Mouse (Mus musculus): ENCODE data around the gene Slc1a7. TPM values are rescaled to one million over a fixed set of nuclear protein-coding genes. Genes with fewer than 3 reads are reported as not detected.
A peak's percentile ranks its signal among the peaks of the same experiment; 100 is the strongest.

The Slc1a7 gene
- polyA plus RNA-seq, 2 experiments, result 0.03 TPM; not detected in 1

DNA sequence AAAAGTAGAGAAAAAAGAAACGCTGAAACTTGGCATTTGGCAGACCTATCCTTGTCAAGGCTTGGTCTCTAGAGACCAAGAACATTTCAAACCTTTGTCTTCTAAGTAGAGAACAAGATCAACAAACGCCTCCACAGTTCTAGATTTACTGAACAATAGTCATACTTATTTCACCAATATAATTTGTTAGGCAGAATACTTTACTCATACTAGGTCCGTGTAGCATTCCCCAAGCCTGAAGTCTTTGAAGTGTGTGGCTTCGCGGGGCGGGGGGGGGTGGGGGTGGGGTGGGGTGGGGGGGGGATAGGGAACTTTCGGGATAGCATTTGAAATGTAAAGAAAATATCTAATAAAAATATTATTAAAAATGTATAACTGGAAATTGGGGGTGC, 44.3 kb upstream of the Slc1a7 start:
- no peaks in the 10 kb centered on the region for H3K36me3 ChIP-seq (replicated peaks; ENCODE audit: control insufficient read depth, insufficient read depth, low read depth)
- H3K27ac ChIP-seq, result peak overlapping the region; percentile 59
- peak overlapping the region; percentile 76 for H3K4me2 ChIP-seq (ENCODE audit: low read depth)
- peaks cover 37 to 40% of the 10 kb centered on the region in 2 experiments for H3K4me1 ChIP-seq (replicated peaks; ENCODE audit: control insufficient read depth in 2 of 2, insufficient read depth in 2 of 2, low read length in 1 of 2)
- no peak for DNase-seq (ENCODE audit: low read depth in 3 of 3, low spot score in 3 of 3)
- H3K27me3 ChIP-seq (ENCODE audit: control insufficient read depth, insufficient read depth, low read length), result no peaks in the 10 kb centered on the region
- TF ChIP-seq EP300 (IDR thresholded peaks at IDR 0.05; ENCODE audit: low read depth) (no peak), CTCF (IDR thresholded peaks at IDR 0.05; ENCODE audit: low read depth) (no peak)
- peak overlapping the region in 1 of 2 experiments; percentile 76; a peak in 3 of 4 replicates for H3K4me3 ChIP-seq (ENCODE audit: insufficient read depth in 1 of 2, low read depth in 2 of 2, low read length in 2 of 2)
- peak overlapping the region; percentile 35 for H3K9ac ChIP-seq (replicated peaks)
- H3K9me3 ChIP-seq (ENCODE audit: control insufficient read depth, low read length), result no peaks in the 10 kb centered on the region
- 38% methylated on average over 7 of the region's 7 CpGs for WGBS (ENCODE audit: insufficient replicate concordance)
- no peak for ATAC-seq (ENCODE audit: insufficient read depth)

DNA sequence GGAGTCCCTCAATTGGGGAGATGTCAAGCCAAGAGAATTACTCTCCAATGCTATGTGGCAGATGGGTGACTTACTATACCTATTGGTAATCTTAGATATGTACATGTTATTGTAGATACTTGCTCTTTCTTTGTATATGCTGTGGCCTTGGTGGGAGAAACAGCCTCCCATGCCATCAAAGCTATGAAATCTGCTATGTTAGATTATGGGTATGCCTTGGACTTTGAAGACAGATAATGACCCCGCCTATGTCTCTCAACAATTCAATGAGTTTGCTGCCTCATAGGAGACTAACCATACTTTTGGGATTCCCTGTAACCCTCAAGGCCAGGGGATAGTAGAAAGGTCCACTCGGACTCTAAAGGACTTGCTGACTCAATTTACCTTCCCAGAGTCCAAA, 39.9 kb upstream of the Slc1a7 start:
- H3K9me3 ChIP-seq (ENCODE audit: control insufficient read depth, low read length), result no peaks in the 10 kb centered on the region
- no peak overlapping the region for H3K9ac ChIP-seq (replicated peaks)
- H3K36me3 ChIP-seq (replicated peaks; ENCODE audit: control insufficient read depth, insufficient read depth, low read depth), result no peaks in the 10 kb centered on the region
- H3K4me1 ChIP-seq (replicated peaks; ENCODE audit: control insufficient read depth in 2 of 2, insufficient read depth in 2 of 2, low read length in 1 of 2), result peaks cover 12 to 14% of the 10 kb centered on the region in 2 experiments
- no peak overlapping the region; the same call in 1 of the 2 replicates for H3K4me2 ChIP-seq (ENCODE audit: low read depth)
- WGBS (ENCODE audit: insufficient replicate concordance), result 31% methylated on average over 2 of the region's 2 CpGs
- no peak overlapping the region for H3K27ac ChIP-seq
- no peak; the same call in none of the 2 replicates for TF ChIP-seq EP300 (IDR thresholded peaks at IDR 0.05; ENCODE audit: low read depth)
- no peak for TF ChIP-seq CTCF (IDR thresholded peaks at IDR 0.05; ENCODE audit: low read depth)
- H3K4me3 ChIP-seq (ENCODE audit: insufficient read depth in 1 of 2, low read depth in 2 of 2, low read length in 2 of 2), result no peak overlapping the region
- peak in 1 of 3 experiments; percentile 35 for DNase-seq (ENCODE audit: low read depth in 3 of 3, low spot score in 3 of 3)
- H3K27me3 ChIP-seq (ENCODE audit: control insufficient read depth, insufficient read depth, low read length), result no peaks in the 10 kb centered on the region
- peak; percentile 29; the same call in 1 of the 2 replicates for ATAC-seq (ENCODE audit: insufficient read depth)

DNA sequence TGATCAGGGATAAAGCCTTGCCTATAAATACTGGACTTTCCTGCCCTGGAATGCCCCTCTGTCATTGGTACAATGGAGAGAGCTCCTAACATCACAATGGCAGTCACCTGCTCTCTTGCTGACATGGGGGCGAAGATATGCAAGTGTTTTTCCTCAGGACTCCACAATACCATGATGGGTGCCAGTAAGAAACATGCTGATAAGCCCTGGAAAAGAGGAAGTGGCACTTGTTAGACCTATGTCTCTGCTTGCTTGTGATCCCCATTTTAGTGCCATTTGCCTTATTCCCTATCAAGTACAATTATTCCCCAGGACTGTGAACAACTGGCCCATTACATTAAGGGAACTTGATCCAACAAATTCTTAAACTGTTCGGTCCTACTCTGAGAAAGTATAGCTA, 39.4 kb upstream of the Slc1a7 start:
- H3K4me2 ChIP-seq (ENCODE audit: low read depth), result no peak overlapping the region; the same call in 1 of the 2 replicates
- peaks cover 12 to 16% of the 10 kb centered on the region in 2 experiments for H3K4me1 ChIP-seq (replicated peaks; ENCODE audit: control insufficient read depth in 2 of 2, insufficient read depth in 2 of 2, low read length in 1 of 2)
- no peaks in the 10 kb centered on the region for H3K36me3 ChIP-seq (replicated peaks; ENCODE audit: control insufficient read depth, insufficient read depth, low read depth)
- no peak overlapping the region for H3K9ac ChIP-seq (replicated peaks)
- 61% methylated on average over 2 of the region's 2 CpGs for WGBS (ENCODE audit: insufficient replicate concordance)
- no peaks in the 10 kb centered on the region for H3K27me3 ChIP-seq (ENCODE audit: control insufficient read depth, insufficient read depth, low read length)
- TF ChIP-seq CTCF (IDR thresholded peaks at IDR 0.05; ENCODE audit: low read depth) (no peak), EP300 (IDR thresholded peaks at IDR 0.05; ENCODE audit: low read depth) (no peak)
- H3K27ac ChIP-seq, result no peak overlapping the region
- H3K9me3 ChIP-seq (ENCODE audit: control insufficient read depth, low read length), result no peaks in the 10 kb centered on the region
- no peak overlapping the region for H3K4me3 ChIP-seq (ENCODE audit: insufficient read depth in 1 of 2, low read depth in 2 of 2, low read length in 2 of 2)
- no peak for ATAC-seq (ENCODE audit: insufficient read depth)
- DNase-seq (ENCODE audit: low read depth in 3 of 3, low spot score in 3 of 3), result no peak

DNA sequence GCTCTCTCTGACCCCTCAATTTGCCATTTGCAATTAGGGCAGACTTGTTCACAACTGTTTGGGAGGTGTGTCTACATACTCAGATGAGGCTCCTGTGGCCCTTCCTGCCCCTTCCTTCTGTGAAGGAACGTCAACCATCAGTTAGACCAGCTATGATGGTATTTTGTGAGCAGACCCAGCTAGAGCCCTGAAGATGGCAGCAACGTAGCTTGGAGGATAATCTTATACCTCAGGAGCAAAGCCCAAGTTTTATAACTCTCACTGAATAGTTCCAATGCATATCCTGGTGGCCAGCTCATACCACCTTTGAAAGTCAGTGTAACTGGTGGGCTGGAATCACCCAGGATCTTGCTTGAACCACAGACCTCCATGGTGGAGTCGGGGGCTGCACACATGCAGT, 36.7 kb upstream of the Slc1a7 start:
- Histone ChIP-seq H3K36me3 (replicated peaks; ENCODE audit: control insufficient read depth, insufficient read depth, low read depth) (no peaks in the 10 kb centered on the region), H3K27ac (no peak overlapping the region), H3K9me3 (ENCODE audit: control insufficient read depth, low read length) (no peaks in the 10 kb centered on the region), H3K4me1 (replicated peaks; ENCODE audit: control insufficient read depth in 2 of 2, insufficient read depth in 2 of 2, low read length in 1 of 2) (peaks cover 12 to 16% of the 10 kb centered on the region in 2 experiments), H3K4me3 (ENCODE audit: insufficient read depth in 1 of 2, low read depth in 2 of 2, low read length in 2 of 2) (no peak overlapping the region), H3K27me3 (ENCODE audit: control insufficient read depth, insufficient read depth, low read length) (no peaks in the 10 kb centered on the region), H3K9ac (replicated peaks) (no peak overlapping the region), H3K4me2 (ENCODE audit: low read depth) (no peak overlapping the region)
- no peak for ATAC-seq (ENCODE audit: insufficient read depth)
- DNase-seq (ENCODE audit: low read depth in 3 of 3, low spot score in 3 of 3), result no peak
- 64% methylated on average over 3 of the region's 3 CpGs for WGBS (ENCODE audit: insufficient replicate concordance)
- TF ChIP-seq EP300 (IDR thresholded peaks at IDR 0.05; ENCODE audit: low read depth) (no peak), CTCF (IDR thresholded peaks at IDR 0.05; ENCODE audit: low read depth) (no peak)

DNA sequence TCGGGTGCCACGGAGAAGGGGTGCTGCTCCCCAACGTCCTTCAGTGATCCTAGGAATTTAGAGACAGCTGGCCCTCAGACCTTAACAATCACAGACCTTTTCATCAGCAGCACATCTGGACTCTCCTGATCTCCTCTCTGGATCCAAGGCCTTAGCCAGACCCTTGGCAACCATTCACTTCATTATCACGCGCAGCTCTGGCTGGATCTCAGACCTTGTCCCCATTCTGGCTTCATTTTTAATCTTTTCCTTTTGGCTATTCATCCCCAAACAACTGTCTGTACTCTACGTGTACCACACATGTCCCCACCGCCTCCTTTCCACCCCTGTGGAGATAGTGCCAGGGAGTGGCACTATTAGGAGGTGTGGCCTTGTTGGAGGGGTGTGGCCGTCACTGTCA, 34.9 kb upstream of the Slc1a7 start:
- Histone ChIP-seq H3K27ac (no peak overlapping the region), H3K4me1 (replicated peaks; ENCODE audit: control insufficient read depth in 2 of 2, insufficient read depth in 2 of 2, low read length in 1 of 2) (peaks cover 6 to 9% of the 10 kb centered on the region in 2 experiments), H3K4me2 (ENCODE audit: low read depth) (no peak overlapping the region), H3K4me3 (ENCODE audit: insufficient read depth in 1 of 2, low read depth in 2 of 2, low read length in 2 of 2) (no peak overlapping the region), H3K36me3 (replicated peaks; ENCODE audit: control insufficient read depth, insufficient read depth, low read depth) (no peaks in the 10 kb centered on the region), H3K9me3 (ENCODE audit: control insufficient read depth, low read length) (no peaks in the 10 kb centered on the region), H3K27me3 (ENCODE audit: control insufficient read depth, insufficient read depth, low read length) (no peaks in the 10 kb centered on the region), H3K9ac (replicated peaks) (no peak overlapping the region)
- DNase-seq (ENCODE audit: low read depth in 3 of 3, low spot score in 3 of 3), result no peak
- ATAC-seq (ENCODE audit: insufficient read depth), result no peak
- WGBS (ENCODE audit: insufficient replicate concordance), result 62% methylated on average over 8 of the region's 8 CpGs
- TF ChIP-seq EP300 (IDR thresholded peaks at IDR 0.05; ENCODE audit: low read depth) (no peak), CTCF (IDR thresholded peaks at IDR 0.05; ENCODE audit: low read depth) (no peak)
